Mouse (Mus musculus) neural tube, embryonic 15.5 days (tissue): ENCODE data around the gene Ceacam20. TPM values are rescaled to one million over a fixed set of nuclear protein-coding genes. Genes with fewer than 3 reads are reported as not detected.
"Not testable (repeated sequence)": the region's sequence is repeated elsewhere in the genome, so short reads cannot be mapped to it uniquely, and the experiment has no call there.

Experiments used
- ATAC-seq: fragments of 200-750 bp; cut with Nextera tagmentation; 2 replicates; pipeline ENCODE4 v1.8.0; 2017; ENCODE audit warnings: mild to moderate bottlenecking, moderate TSS enrichment, moderate library complexity; ENCODE audit not compliant: low FRiP score
- H3K27ac ChIP-seq: fragments of 300-500 bp; sonication (generic); replicated peaks from 2 replicates; pipeline ENCODE4 v1.5.1; 2015; ENCODE audit warnings: mild to moderate bottlenecking, inconsistent platforms
- H3K27me3 ChIP-seq: fragments of 300-500 bp; sonication (generic); replicated peaks from 2 replicates; pipeline ENCODE4 v1.6.1; 2015; ENCODE audit warnings: inconsistent platforms
- H3K36me3 ChIP-seq: fragments of 300-500 bp; sonication (generic); 2 replicates; pipeline ENCODE4 v1.6.1; 2015; ENCODE audit warnings: inconsistent platforms
- H3K4me1 ChIP-seq: fragments of 300-500 bp; sonication (generic); 2 replicates; pipeline ENCODE4 v1.6.1; 2015; ENCODE audit warnings: inconsistent platforms
- H3K4me2 ChIP-seq: fragments of 300-500 bp; sonication (generic); 2 replicates; pipeline ENCODE4 v1.6.1; 2015; ENCODE audit warnings: inconsistent platforms, mild to moderate bottlenecking, moderate library complexity
- H3K4me3 ChIP-seq: fragments of 300-500 bp; sonication (generic); replicated peaks from 2 replicates; pipeline ENCODE4 v1.5.1; 2015; ENCODE audit warnings: mild to moderate bottlenecking, inconsistent platforms
- H3K9ac ChIP-seq: fragments of 300-500 bp; sonication (generic); replicated peaks from 2 replicates; pipeline ENCODE4 v1.6.1; 2015; ENCODE audit warnings: mild to moderate bottlenecking, inconsistent platforms
- H3K9me3 ChIP-seq: fragments of 300-500 bp; sonication (generic); replicated peaks from 2 replicates; pipeline ENCODE4 v1.6.1; 2016; ENCODE audit warnings: inconsistent platforms
- WGBS: fragments of 180-500 bp; shearing (Covaris S2); methylation state at CpG from one replicate; pipeline ENCODE4 v1.1.7; 2015; ENCODE audit warnings: mixed read lengths; 5-methylcytosine and 5-hydroxymethylcytosine counted together
- polyA plus RNA-seq: library from polyadenylated mRNA; unstranded; fragments of >200 nt; fragmentation: Nextera tagmentation; extraction: Ambion mirVana; gene quantifications from 2 replicates; pipeline ENCODE4 v1.2.1, GENCODE M21; 2015

The Ceacam20 gene
- polyA plus RNA-seq, 1 experiment from 2014 or later: not detected

DNA sequence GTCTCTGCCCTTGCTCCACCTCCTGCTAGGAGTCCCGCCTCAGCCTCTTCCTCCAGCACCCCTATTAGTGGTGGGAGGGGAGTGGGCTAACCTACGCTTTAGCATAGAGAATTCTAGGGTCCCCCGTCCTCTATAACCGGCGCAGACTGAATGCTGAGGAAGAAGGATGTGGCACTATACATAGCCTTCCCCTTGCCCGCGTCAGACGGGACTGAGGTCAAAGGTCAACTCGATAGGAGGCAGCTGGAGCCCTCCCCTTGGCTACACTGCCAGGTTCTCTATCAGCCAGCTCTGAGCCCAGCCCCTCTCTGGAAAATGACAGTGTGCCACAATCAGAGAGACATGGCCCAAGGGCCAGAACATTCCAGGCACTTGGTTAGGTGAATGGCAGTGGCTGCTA, 14.6 kb upstream of the Ceacam20 start, which contains the start of gene Igsf23:
TSS of gene Igsf23 (minus strand) at position 168 of the 400 bp plus-strand sequence.
- 64% methylated on average over 9 of the region's 9 CpGs for WGBS
- ATAC-seq: no peak
- no peaks in the 10 kb centered on the region for H3K4me1 ChIP-seq
- H3K9ac ChIP-seq: no peak within 1 kb of the TSS
- H3K27ac ChIP-seq: no peak within 1 kb of the TSS
- H3K36me3 ChIP-seq: no peaks in the 10 kb centered on the region
- H3K9me3 ChIP-seq: no peaks in the 10 kb centered on the region
- no peaks in the 10 kb centered on the region for H3K27me3 ChIP-seq
- H3K4me3 ChIP-seq: no peak within 1 kb of the TSS
- H3K4me2 ChIP-seq: no peak within 1 kb of the TSS

- H3K36me3 ChIP-seq: no peaks in the 10 kb centered on the region
- no peaks in the 10 kb centered on the region for H3K4me1 ChIP-seq
- H3K27me3 ChIP-seq: no peaks in the 10 kb centered on the region
- WGBS: 50% methylated on average over 10 of the region's 10 CpGs
- H3K4me3 ChIP-seq: no peak overlapping the region
- no peak overlapping the region for H3K9ac ChIP-seq
- H3K9me3 ChIP-seq: no peaks in the 10 kb centered on the region
- no peak overlapping the region for H3K4me2 ChIP-seq
- no peak overlapping the region for H3K27ac ChIP-seq
- ATAC-seq: no peak
These were observed 12.8 kb upstream of the Ceacam20 start for GRCm38 (mm10) chr7:19952320-19952986.

GRCm38 (mm10) chr7:19953054-19953453, 12.2 kb upstream of the Ceacam20 start:
- no peaks in the 10 kb centered on the region for H3K27me3 ChIP-seq
- H3K9ac ChIP-seq: no peak overlapping the region
- H3K4me3 ChIP-seq: no peak overlapping the region
- no peak for ATAC-seq
- no peaks in the 10 kb centered on the region for H3K4me1 ChIP-seq
- H3K36me3 ChIP-seq: no peaks in the 10 kb centered on the region
- no peak overlapping the region for H3K4me2 ChIP-seq
- H3K27ac ChIP-seq: no peak overlapping the region
- no peaks in the 10 kb centered on the region for H3K9me3 ChIP-seq
- WGBS: 44% methylated on average over 9 of the region's 9 CpGs

GRCm38 (mm10) chr7:19955861-19956260, 9.4 kb upstream of the Ceacam20 start:
- no peak overlapping the region for H3K4me2 ChIP-seq
- H3K4me3 ChIP-seq: no peak overlapping the region
- H3K27ac ChIP-seq: no peak overlapping the region
- H3K27me3 ChIP-seq: no peaks in the 10 kb centered on the region
- 93% methylated on average over 4 of the region's 4 CpGs for WGBS
- ATAC-seq: no peak
- no peaks in the 10 kb centered on the region for H3K4me1 ChIP-seq
- no peaks in the 10 kb centered on the region for H3K9me3 ChIP-seq
- no peaks in the 10 kb centered on the region for H3K36me3 ChIP-seq
- no peak overlapping the region for H3K9ac ChIP-seq

GRCm38 (mm10) chr7:19956341-19956781, 8.9 kb upstream of the Ceacam20 start:
- peak; percentile 31; the same call in 1 of the 2 replicates for ATAC-seq
- no peaks in the 10 kb centered on the region for H3K4me1 ChIP-seq
- 2% methylated on average over 7 of the region's 7 CpGs for WGBS
- no peak overlapping the region for H3K4me3 ChIP-seq
- 0 out of 2 replicates have a peak overlapping the region, but pooled peaks have one; percentile 17 for H3K4me2 ChIP-seq
- no peak overlapping the region for H3K9ac ChIP-seq
- H3K9me3 ChIP-seq: no peaks in the 10 kb centered on the region
- H3K36me3 ChIP-seq: no peaks in the 10 kb centered on the region
- no peak overlapping the region for H3K27ac ChIP-seq
- no peaks in the 10 kb centered on the region for H3K27me3 ChIP-seq

GRCm38 (mm10) chr7:19962423-19962822, 2.8 kb upstream of the Ceacam20 start:
- ATAC-seq: no peak
- Histone ChIP-seq H3K27ac (no peak overlapping the region), H3K27me3 (no peaks in the 10 kb centered on the region), H3K4me2 (no peak overlapping the region), H3K4me3 (no peak overlapping the region), H3K9ac (no peak overlapping the region), H3K36me3 (no peaks in the 10 kb centered on the region), H3K9me3 (no peaks in the 10 kb centered on the region), H3K4me1 (no peaks in the 10 kb centered on the region)
- 84% methylated on average over 1 of the region's 1 CpGs for WGBS

DNA sequence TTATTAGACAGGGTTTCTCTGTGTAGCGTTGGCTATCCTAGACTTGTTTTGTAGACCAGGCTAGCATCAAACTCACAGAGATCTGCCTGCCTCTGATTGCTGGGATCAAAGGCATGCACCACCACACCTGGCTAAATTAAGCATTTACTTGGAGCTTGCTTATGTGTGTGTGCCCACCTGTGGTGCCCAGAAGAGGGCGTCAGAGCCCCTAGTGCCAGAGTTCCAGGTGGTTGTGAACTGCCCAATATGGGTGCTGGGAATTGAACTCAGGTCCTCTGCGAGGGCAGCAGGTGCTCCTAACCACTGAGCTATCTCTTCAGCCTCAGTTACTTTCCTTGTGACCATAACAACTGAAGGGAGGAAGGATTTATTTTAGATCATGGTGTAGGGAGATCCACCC, 3.9 kb downstream of the Ceacam20 start:
- H3K4me3 ChIP-seq: no peak overlapping the region
- no peak overlapping the region for H3K27ac ChIP-seq
- H3K27me3 ChIP-seq: no peaks in the 10 kb centered on the region
- H3K9ac ChIP-seq: no peak overlapping the region
- H3K9me3 ChIP-seq: no peaks in the 10 kb centered on the region; the same call in 1 of the 2 replicates
- 76% methylated on average over 3 of the region's 3 CpGs for WGBS
- no peaks in the 10 kb centered on the region for H3K4me1 ChIP-seq
- H3K36me3 ChIP-seq: no peaks in the 10 kb centered on the region
- H3K4me2 ChIP-seq: no peak overlapping the region
- no peak for ATAC-seq

- no peak for ATAC-seq
- H3K9me3 ChIP-seq: no peaks in the 10 kb centered on the region; the same call in 1 of the 2 replicates
- H3K4me3 ChIP-seq: no peak overlapping the region
- no peaks in the 10 kb centered on the region for H3K27me3 ChIP-seq
- no peak overlapping the region for H3K9ac ChIP-seq
- no peaks in the 10 kb centered on the region for H3K36me3 ChIP-seq
- WGBS: 98% methylated on average over 4 of the region's 4 CpGs
- H3K4me2 ChIP-seq: no peak overlapping the region
- no peaks in the 10 kb centered on the region for H3K4me1 ChIP-seq
- H3K27ac ChIP-seq: no peak overlapping the region
These were observed 4.4 kb downstream of the Ceacam20 start for GRCm38 (mm10) chr7:19969541-19970090.

DNA sequence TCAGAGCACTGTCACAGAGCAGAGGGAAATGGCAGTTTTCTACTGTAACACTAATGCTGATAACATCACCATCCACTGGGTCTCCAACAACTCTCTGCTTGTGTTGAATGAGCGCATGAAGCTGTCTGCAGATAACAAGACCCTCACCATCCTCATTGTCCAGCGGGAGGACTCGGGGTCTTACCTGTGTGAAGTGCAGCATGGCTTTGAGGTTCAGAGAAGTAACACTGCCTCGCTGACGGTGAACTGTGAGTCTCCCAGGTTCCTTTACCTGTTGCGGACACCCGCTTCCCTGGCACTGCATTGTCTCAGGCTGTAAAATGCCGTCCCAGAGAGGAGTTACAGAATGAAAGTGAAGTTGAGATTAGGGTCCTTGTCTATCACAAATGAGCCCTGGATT, 5.0 kb downstream of the Ceacam20 start:
- no peak overlapping the region for H3K27ac ChIP-seq
- no peaks in the 10 kb centered on the region for H3K36me3 ChIP-seq
- 95% methylated on average over 8 of the region's 8 CpGs for WGBS
- no peaks in the 10 kb centered on the region for H3K27me3 ChIP-seq
- no peaks in the 10 kb centered on the region; the same call in 1 of the 2 replicates for H3K9me3 ChIP-seq
- H3K9ac ChIP-seq: no peak overlapping the region
- no peak overlapping the region for H3K4me2 ChIP-seq
- no peaks in the 10 kb centered on the region for H3K4me1 ChIP-seq
- no peak overlapping the region for H3K4me3 ChIP-seq
- ATAC-seq: no peak

DNA sequence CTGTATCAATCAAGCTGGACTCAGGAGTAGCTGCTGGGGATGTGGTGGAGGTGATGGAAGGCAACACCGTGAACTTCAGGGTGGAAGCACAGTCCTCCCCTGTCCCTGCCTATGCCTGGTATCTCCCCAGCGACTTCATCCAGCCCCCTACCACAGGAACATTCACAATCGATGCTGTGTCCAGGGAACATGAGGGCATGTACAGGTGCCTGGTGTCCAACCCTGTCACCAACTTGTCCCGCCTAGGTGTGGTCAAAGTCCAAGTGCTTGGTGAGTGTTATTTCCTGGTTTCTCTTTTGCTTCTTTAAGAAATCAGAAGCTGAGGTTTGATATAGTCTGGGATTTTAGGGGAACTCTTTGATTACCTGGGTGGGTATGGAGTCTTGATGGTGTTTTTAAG, 6.3 kb downstream of the Ceacam20 start:
- no peaks in the 10 kb centered on the region for H3K27me3 ChIP-seq
- H3K36me3 ChIP-seq: no peaks in the 10 kb centered on the region
- ATAC-seq: no peak
- no peaks in the 10 kb centered on the region; the same call in 1 of the 2 replicates for H3K9me3 ChIP-seq
- no peak overlapping the region for H3K4me3 ChIP-seq
- 92% methylated on average over 4 of the region's 4 CpGs for WGBS
- no peak overlapping the region for H3K27ac ChIP-seq
- no peak overlapping the region for H3K9ac ChIP-seq
- no peak overlapping the region for H3K4me2 ChIP-seq
- no peaks in the 10 kb centered on the region for H3K4me1 ChIP-seq

GRCm38 (mm10) chr7:19991165-19991564, 26.0 kb downstream of the Ceacam20 start, which contains the start of gene Nlrp9b:
Gene Nlrp9b, plus strand, starts transcription at chr7:19991465.
- not testable (repeated sequence) for H3K27me3 ChIP-seq, H3K27ac ChIP-seq, H3K4me2 ChIP-seq, H3K9ac ChIP-seq, H3K9me3 ChIP-seq, H3K4me3 ChIP-seq, H3K4me1 ChIP-seq, ATAC-seq, H3K36me3 ChIP-seq
- WGBS: 69% methylated on average over 8 of the region's 8 CpGs

- 68% methylated on average over 3 of the region's 3 CpGs for WGBS
- ATAC-seq, H3K27ac ChIP-seq, H3K9ac ChIP-seq, H3K36me3 ChIP-seq, H3K4me2 ChIP-seq, H3K4me3 ChIP-seq, H3K4me1 ChIP-seq, H3K27me3 ChIP-seq, H3K9me3 ChIP-seq: not testable (repeated sequence)
These were observed 31.5 kb downstream of the Ceacam20 start for GRCm38 (mm10) chr7:19996721-19997120.
